Mouse (Mus musculus): ENCODE measurements around the gene Spag5. TPM values are rescaled to one million over a fixed set of nuclear protein-coding genes. Genes with fewer than 3 reads are reported as not detected.

The Spag5 gene
- polyA plus RNA-seq, 1 experiment from 2014 or later, result 76.6 TPM

DNA sequence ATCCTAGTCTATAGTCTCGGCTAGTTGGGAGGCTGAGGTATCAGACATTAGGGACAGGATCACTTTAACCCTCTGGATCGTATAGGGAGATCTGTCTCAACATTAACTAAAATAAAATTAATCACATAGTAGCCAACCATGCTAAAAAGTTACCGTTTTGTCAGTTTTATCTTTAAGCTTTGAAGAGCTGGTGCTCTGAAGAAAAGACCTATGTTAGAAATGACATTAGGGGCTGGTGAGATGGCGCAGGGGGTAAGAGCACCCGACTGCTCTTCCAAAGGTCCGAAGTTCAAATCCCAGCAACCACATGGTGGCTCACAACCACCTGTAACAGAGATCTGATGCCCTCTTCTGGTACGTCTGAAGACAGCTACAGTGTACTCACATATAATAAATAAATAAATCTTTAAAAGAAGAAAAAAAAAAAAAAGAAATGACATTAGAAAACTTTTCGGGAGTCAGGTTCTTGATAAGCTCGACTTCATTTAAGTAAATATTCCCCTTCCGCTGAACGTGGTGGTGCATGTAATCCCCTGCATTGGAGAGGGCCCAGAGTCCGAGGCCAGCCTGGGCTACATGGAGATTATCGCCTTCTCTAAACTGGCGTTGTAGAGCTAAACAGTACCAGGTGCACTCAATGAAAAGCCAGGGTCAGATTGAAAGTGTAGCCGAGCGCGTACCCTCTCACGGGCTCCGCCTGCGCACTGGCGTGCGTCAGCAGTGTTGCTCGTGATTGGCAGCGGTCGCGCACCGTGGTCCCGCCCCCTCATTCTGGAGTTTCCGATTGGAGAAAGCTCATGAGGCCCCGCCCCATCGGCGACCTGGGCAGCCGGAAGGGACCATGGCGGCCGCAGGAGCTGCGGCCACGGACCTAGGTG lies 26.5 kb downstream of the Spag5 start, which contains the start of gene Pigs:
Gene Pigs (plus strand): TSS at position 782 of the 878 bp plus-strand sequence.
- H3K4me1 ChIP-seq, result peaks cover 21% of the 10 kb centered on the region
- H3K9me3 ChIP-seq, result no peaks in the 10 kb centered on the region; the same call in 1 of the 2 replicates
- DNase-seq (ENCODE audit: extremely low spot score, low spot score), result peak; percentile 96
- 15% methylated on average over 37 of the region's 37 CpGs for WGBS
- H3K27ac ChIP-seq, result peak within 1 kb of the TSS; percentile 88
- H3K4me3 ChIP-seq, result peak within 1 kb of the TSS; percentile 81
- no peaks in the 10 kb centered on the region for H3K27me3 ChIP-seq (ENCODE audit: poor library complexity, severe bottlenecking)
- H3K36me3 ChIP-seq (replicated peaks), result peaks cover 55% of the 10 kb centered on the region

- WGBS, result under 1% methylated on average over 41 of the region's 41 CpGs
- Histone ChIP-seq H3K4me1 (peaks cover 14% of the 10 kb centered on the region), H3K36me3 (replicated peaks) (peaks cover 58% of the 10 kb centered on the region), H3K27ac (peak overlapping the region; percentile 88), H3K4me3 (peak overlapping the region; percentile 81), H3K27me3 (ENCODE audit: poor library complexity, severe bottlenecking) (no peaks in the 10 kb centered on the region), H3K9me3 (no peaks in the 10 kb centered on the region; the same call in 1 of the 2 replicates)
- DNase-seq (ENCODE audit: extremely low spot score, low spot score), result no peak
Measured at GRCm38 (mm10) chr11:78328512-78329056, 27.3 kb downstream of the Spag5 start.

- WGBS, result 96% methylated on average over 12 of the region's 12 CpGs
- H3K4me1 ChIP-seq, result peaks cover 12% of the 10 kb centered on the region
- H3K27ac ChIP-seq, result no peak overlapping the region
- DNase-seq (ENCODE audit: extremely low spot score, low spot score), result no peak
- no peaks in the 10 kb centered on the region; the same call in 1 of the 2 replicates for H3K9me3 ChIP-seq
- no peak overlapping the region for H3K4me3 ChIP-seq
- peaks cover 68% of the 10 kb centered on the region for H3K36me3 ChIP-seq (replicated peaks)
- no peaks in the 10 kb centered on the region for H3K27me3 ChIP-seq (ENCODE audit: poor library complexity, severe bottlenecking)
Measured at GRCm38 (mm10) chr11:78332676-78333075, 31.3 kb downstream of the Spag5 start.

GRCm38 (mm10) chr11:78333992-78334391 lies 32.7 kb downstream of the Spag5 start:
- Histone ChIP-seq H3K27me3 (ENCODE audit: poor library complexity, severe bottlenecking) (no peaks in the 10 kb centered on the region), H3K9me3 (no peaks in the 10 kb centered on the region; the same call in 1 of the 2 replicates), H3K4me3 (no peak overlapping the region), H3K36me3 (replicated peaks) (peaks cover 80% of the 10 kb centered on the region), H3K4me1 (peaks cover 8% of the 10 kb centered on the region), H3K27ac (no peak overlapping the region)
- DNase-seq (ENCODE audit: extremely low spot score, low spot score), result no peak
- 92% methylated on average over 5 of the region's 5 CpGs for WGBS

GRCm38 (mm10) chr11:78337040-78337439 lies 35.7 kb downstream of the Spag5 start:
- DNase-seq (ENCODE audit: extremely low spot score, low spot score), result no peak
- H3K9me3 ChIP-seq, result no peaks in the 10 kb centered on the region; the same call in 1 of the 2 replicates
- H3K36me3 ChIP-seq (replicated peaks), result peaks cover 97% of the 10 kb centered on the region
- 96% methylated on average over 8 of the region's 8 CpGs for WGBS
- H3K4me1 ChIP-seq, result no peaks in the 10 kb centered on the region
- no peak overlapping the region for H3K27ac ChIP-seq
- H3K4me3 ChIP-seq, result no peak overlapping the region
- H3K27me3 ChIP-seq (ENCODE audit: poor library complexity, severe bottlenecking), result no peaks in the 10 kb centered on the region

DNA sequence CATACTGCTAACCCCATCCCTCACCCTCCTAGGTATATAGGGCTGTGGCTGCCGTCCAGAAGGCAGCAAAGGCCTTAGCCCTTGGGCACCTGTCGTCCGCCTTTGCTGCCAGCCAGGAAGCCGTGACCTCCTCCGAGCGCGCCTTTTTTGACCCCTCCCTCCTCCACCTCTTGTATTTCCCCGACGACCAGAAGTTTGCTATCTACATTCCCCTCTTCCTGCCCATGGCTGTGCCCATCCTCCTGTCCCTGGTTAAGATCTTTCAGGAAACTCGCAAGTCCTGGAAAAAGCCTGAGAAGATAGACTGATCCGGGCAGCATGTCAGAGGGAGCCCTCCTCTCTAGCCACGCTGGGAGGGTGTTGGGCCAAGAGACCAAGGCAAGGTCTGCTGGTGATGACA lies 40.4 kb downstream of the Spag5 start:
- Histone ChIP-seq H3K4me3 (no peak overlapping the region), H3K9me3 (no peaks in the 10 kb centered on the region), H3K27me3 (ENCODE audit: poor library complexity, severe bottlenecking) (no peaks in the 10 kb centered on the region), H3K4me1 (peaks cover 41% of the 10 kb centered on the region), H3K36me3 (replicated peaks) (peaks cover 56% of the 10 kb centered on the region), H3K27ac (no peak overlapping the region)
- DNase-seq (ENCODE audit: extremely low spot score, low spot score), result no peak
- 89% methylated on average over 12 of the region's 12 CpGs for WGBS

DNA sequence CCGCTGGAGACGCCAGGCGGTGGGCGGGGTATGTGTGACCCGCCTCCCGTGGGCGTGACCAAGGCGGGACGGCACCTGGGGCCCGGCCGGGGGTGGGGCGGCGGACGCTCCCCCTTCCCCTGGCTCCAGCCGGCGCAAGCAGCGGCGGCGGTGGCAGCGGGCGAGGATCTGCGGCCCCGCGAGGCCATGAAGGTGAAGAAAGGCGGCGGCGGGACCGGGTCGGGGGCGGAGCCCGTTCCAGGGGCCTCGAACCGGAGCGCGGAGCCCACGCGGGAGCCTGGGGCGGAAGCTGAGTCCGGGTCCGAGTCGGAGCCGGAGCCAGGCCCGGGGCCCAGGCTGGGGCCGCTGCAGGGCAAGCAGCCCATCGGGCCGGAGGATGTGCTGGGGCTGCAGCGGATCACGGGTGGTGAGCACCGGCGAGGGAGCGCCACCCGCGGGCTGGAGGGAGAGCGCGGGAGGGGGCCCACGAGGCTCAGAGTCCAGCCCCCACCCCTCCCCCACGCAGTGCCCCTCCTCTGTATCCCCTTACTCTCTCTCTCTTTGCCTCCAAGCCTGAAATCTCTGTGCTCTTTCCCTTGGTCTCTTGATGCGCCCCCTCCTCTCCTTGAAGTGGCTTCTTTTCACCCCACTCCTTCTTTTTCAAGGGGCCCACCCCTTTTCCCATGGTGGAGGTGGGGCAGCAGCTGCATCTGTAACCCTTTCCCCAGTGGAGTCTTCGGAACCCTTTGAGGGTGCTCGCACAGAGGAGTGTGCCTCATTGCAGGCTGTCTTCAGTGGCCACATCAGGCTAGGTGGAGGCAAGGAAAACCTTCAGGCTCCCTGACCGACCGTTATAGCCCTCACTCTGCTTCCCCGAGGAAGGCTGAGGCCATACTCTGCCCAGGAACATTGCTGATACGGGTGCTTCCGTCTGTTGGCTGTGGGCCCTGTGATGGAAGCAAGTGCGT lies 42.3 kb downstream of the Spag5 start, which contains the start of gene Unc119:
Gene Unc119 (plus strand): TSS at position 102 of the 947 bp plus-strand sequence.
- H3K27ac ChIP-seq, result peak within 1 kb of the TSS; percentile 97
- peaks cover 53% of the 10 kb centered on the region for H3K36me3 ChIP-seq (replicated peaks)
- H3K4me1 ChIP-seq, result peaks cover 58% of the 10 kb centered on the region
- H3K9me3 ChIP-seq, result no peaks in the 10 kb centered on the region
- peak within 1 kb of the TSS; percentile 78 for H3K4me3 ChIP-seq
- WGBS, result 2% methylated on average over 65 of the region's 66 CpGs
- peak; percentile 72 for DNase-seq (ENCODE audit: extremely low spot score, low spot score)
- H3K27me3 ChIP-seq (ENCODE audit: poor library complexity, severe bottlenecking), result no peaks in the 10 kb centered on the region

DNA sequence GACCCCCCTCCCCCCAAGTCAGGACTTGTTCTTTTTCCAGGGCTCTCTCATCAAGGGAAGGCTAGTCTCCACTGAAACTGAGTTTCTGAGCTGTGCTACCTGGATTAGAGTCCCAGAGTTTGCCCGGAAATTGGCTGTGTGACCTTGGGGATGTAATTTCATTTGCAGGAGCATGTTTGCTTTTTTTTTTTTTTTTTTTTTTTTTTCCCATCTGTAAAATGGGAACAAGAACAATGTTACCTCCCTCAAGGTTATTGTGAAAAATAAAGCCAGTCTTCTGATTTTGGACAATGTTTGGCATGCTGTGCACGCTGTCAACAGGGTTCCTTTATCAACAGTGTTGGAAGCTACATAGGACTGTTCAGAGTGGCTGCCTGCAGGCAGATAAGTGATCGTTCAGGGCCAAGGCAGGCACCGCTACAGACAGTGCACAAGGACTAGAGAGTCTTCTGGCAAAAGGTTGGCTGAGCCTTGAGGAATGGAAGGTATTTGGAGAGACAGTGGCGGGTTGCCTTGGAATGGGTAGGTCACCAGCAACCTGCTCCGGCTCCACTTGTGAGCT lies 43.1 kb downstream of the Spag5 start:
- no peak for DNase-seq (ENCODE audit: extremely low spot score, low spot score)
- peaks cover 53% of the 10 kb centered on the region for H3K36me3 ChIP-seq (replicated peaks)
- H3K4me1 ChIP-seq, result peaks cover 59% of the 10 kb centered on the region
- peak overlapping the region; percentile 78 for H3K4me3 ChIP-seq
- H3K9me3 ChIP-seq, result no peaks in the 10 kb centered on the region
- WGBS, result 82% methylated on average over 6 of the region's 6 CpGs
- no peaks in the 10 kb centered on the region for H3K27me3 ChIP-seq (ENCODE audit: poor library complexity, severe bottlenecking)
- peak overlapping the region; percentile 97 for H3K27ac ChIP-seq

GRCm38 (mm10) chr11:78344890-78345715 lies 43.8 kb downstream of the Spag5 start:
- H3K4me1 ChIP-seq, result peaks cover 59% of the 10 kb centered on the region

GRCm38 (mm10) chr11:78345801-78346200 lies 44.5 kb downstream of the Spag5 start:
- peaks cover 59% of the 10 kb centered on the region for H3K4me1 ChIP-seq
- peak overlapping the region; percentile 13; the same call in 1 of the 2 replicates for H3K27ac ChIP-seq
- H3K4me3 ChIP-seq, result no peak overlapping the region
- H3K27me3 ChIP-seq (ENCODE audit: poor library complexity, severe bottlenecking), result no peaks in the 10 kb centered on the region
- no peaks in the 10 kb centered on the region for H3K9me3 ChIP-seq
- DNase-seq (ENCODE audit: extremely low spot score, low spot score), result no peak
- WGBS, result 82% methylated on average over 7 of the region's 7 CpGs
- H3K36me3 ChIP-seq (replicated peaks), result peaks cover 47% of the 10 kb centered on the region

More at GRCm38 (mm10) chr11:78344890-78345715, 43.8 kb downstream of the Spag5 start:
- 67% methylated on average over 8 of the region's 8 CpGs for WGBS
- Histone ChIP-seq H3K27me3 (ENCODE audit: poor library complexity, severe bottlenecking) (no peaks in the 10 kb centered on the region), H3K36me3 (replicated peaks) (peaks cover 53% of the 10 kb centered on the region), H3K9me3 (no peaks in the 10 kb centered on the region), H3K4me3 (peak overlapping the region; percentile 78; the same call in 1 of the 2 replicates), H3K27ac (no peak overlapping the region)
- no peak for DNase-seq (ENCODE audit: extremely low spot score, low spot score)

GRCm38 (mm10) chr11:78346326-78347069 lies 45.2 kb downstream of the Spag5 start:
- DNase-seq (ENCODE audit: extremely low spot score, low spot score), result no peak
- H3K27me3 ChIP-seq (ENCODE audit: poor library complexity, severe bottlenecking), result no peaks in the 10 kb centered on the region
- H3K4me1 ChIP-seq, result peaks cover 59% of the 10 kb centered on the region
- H3K27ac ChIP-seq, result no peak overlapping the region
- 75% methylated on average over 6 of the region's 6 CpGs for WGBS
- H3K4me3 ChIP-seq, result no peak overlapping the region
- H3K36me3 ChIP-seq (replicated peaks), result peaks cover 40% of the 10 kb centered on the region
- no peaks in the 10 kb centered on the region for H3K9me3 ChIP-seq
